Mouse (Mus musculus) small intestine, adult 2 months (tissue): ENCODE measurements at regions not wholly inside any gene's neighbourhood (a gene's known extent, or its start where the extent isn't known, plus 50 kb on each side); places are given as distances from the start of the nearest gene placed in this dataset.

ENCODE experiments used
- H3K27ac ChIP-seq: fragments of 200-500 bp; 2 replicates; pipeline ENCODE4 v1.5.1; 2012; ENCODE audit warnings: low read depth, low read length, control low read depth, inconsistent platforms; ENCODE audit not compliant: insufficient read depth
- H3K27me3 ChIP-seq: fragments of 200-500 bp; 2 replicates; pipeline ENCODE4 v1.6.1; 2012; ENCODE audit warnings: mild to moderate bottlenecking, moderate library complexity, low read length, inconsistent platforms; ENCODE audit not compliant: control insufficient read depth, insufficient read depth
- H3K36me3 ChIP-seq: fragments of 200-500 bp; 2 replicates; pipeline ENCODE4 v1.6.1; 2012; ENCODE audit warnings: mild to moderate bottlenecking, low read length, control low read depth, inconsistent platforms; ENCODE audit not compliant: control insufficient read depth, insufficient read depth
- H3K4me1 ChIP-seq: fragments of 200-500 bp; 2 replicates; pipeline ENCODE4 v1.6.1; 2012; ENCODE audit warnings: low read length, inconsistent platforms, mixed read lengths; ENCODE audit not compliant: control insufficient read depth, insufficient read depth, insufficient read length
- H3K4me3 ChIP-seq: fragments of 200-500 bp; 2 replicates; pipeline ENCODE4 v1.5.1; 2012; ENCODE audit warnings: low read depth, mild to moderate bottlenecking, control low read depth, inconsistent platforms, low read length, moderate library complexity
- CTCF ChIP-seq: fragments of 200-500 bp; IDR thresholded peaks from 2 replicates; pipeline ENCODE4 v1.5.1; 2012; ENCODE audit warnings: low read depth, mild to moderate bottlenecking, control low read depth, inconsistent platforms, low read length, moderate library complexity, mixed read lengths; ENCODE audit not compliant: insufficient replicate concordance, insufficient read length; ENCODE audit errors: extremely low read depth
- POLR2A ChIP-seq: fragments of 200-500 bp; IDR thresholded peaks from 2 replicates; pipeline ENCODE4 v1.6.1; 2012; ENCODE audit warnings: low read depth, mild to moderate bottlenecking, control low read depth, inconsistent platforms, low read length, moderate library complexity
- WGBS: fragments of 180-500 bp; shearing (Covaris S2); methylation state at CpG from one replicate; pipeline ENCODE4 v1.1.7; 2018; 5-methylcytosine and 5-hydroxymethylcytosine counted together

- no peak overlapping the region for H3K27ac ChIP-seq
- TF ChIP-seq CTCF = no peak
- TF ChIP-seq POLR2A = no peak
- no peaks in the 10 kb centered on the region for H3K36me3 ChIP-seq
- WGBS = 82% methylated on average over 10 of the region's 10 CpGs
- H3K4me1 ChIP-seq = no peaks in the 10 kb centered on the region
- H3K4me3 ChIP-seq = no peak overlapping the region
- no peaks in the 10 kb centered on the region for H3K27me3 ChIP-seq
Observed at GRCm38 (mm10) chr5:119598166-119598565, 72.3 kb upstream of the Tbx3 start.

- no peaks in the 10 kb centered on the region for H3K27me3 ChIP-seq
- no peaks in the 10 kb centered on the region for H3K36me3 ChIP-seq
- WGBS = 91% methylated on average over 5 of the region's 5 CpGs
Observed at GRCm38 (mm10) chr5:119601390-119601789, 69.1 kb upstream of the Tbx3 start.

GRCm38 (mm10) chr5:119602001-119602400 lies 68.5 kb upstream of the Tbx3 start:
- Histone ChIP-seq H3K36me3 (no peaks in the 10 kb centered on the region), H3K27ac (no peak overlapping the region), H3K4me3 (no peak overlapping the region), H3K27me3 (no peaks in the 10 kb centered on the region), H3K4me1 (no peaks in the 10 kb centered on the region)
- TF ChIP-seq POLR2A (no peak), CTCF (no peak)
- WGBS = 62% methylated on average over 16 of the region's 16 CpGs

More at GRCm38 (mm10) chr5:119601390-119601789, 69.1 kb upstream of the Tbx3 start:
- Histone ChIP-seq H3K4me3 (no peak overlapping the region), H3K27ac (peak overlapping the region; percentile 16; the same call in 1 of the 2 replicates), H3K4me1 (no peaks in the 10 kb centered on the region)
- TF ChIP-seq POLR2A (no peak), CTCF (no peak)

GRCm38 (mm10) chr5:119605444-119605843 lies 65.0 kb upstream of the Tbx3 start:
- WGBS = 82% methylated on average over 7 of the region's 7 CpGs
- H3K4me3 ChIP-seq = no peak overlapping the region
- no peaks in the 10 kb centered on the region for H3K27me3 ChIP-seq
- no peak overlapping the region for H3K27ac ChIP-seq
- H3K4me1 ChIP-seq = no peaks in the 10 kb centered on the region
- no peak for TF ChIP-seq POLR2A
- TF ChIP-seq CTCF = no peak
- H3K36me3 ChIP-seq = no peaks in the 10 kb centered on the region

- TF ChIP-seq CTCF = no peak
- no peak for TF ChIP-seq POLR2A
- Histone ChIP-seq H3K36me3 (no peaks in the 10 kb centered on the region), H3K4me3 (no peak overlapping the region), H3K27me3 (no peaks in the 10 kb centered on the region), H3K4me1 (peaks cover 5% of the 10 kb centered on the region; the same call in 1 of the 2 replicates), H3K27ac (no peak overlapping the region)
- WGBS = 73% methylated on average over 6 of the region's 6 CpGs
Observed at GRCm38 (mm10) chr5:119613413-119613812, 57.1 kb upstream of the Tbx3 start.

- Histone ChIP-seq H3K36me3 (no peaks in the 10 kb centered on the region), H3K4me3 (no peak overlapping the region), H3K27me3 (no peaks in the 10 kb centered on the region), H3K27ac (no peak overlapping the region), H3K4me1 (peaks cover 5% of the 10 kb centered on the region; the same call in 1 of the 2 replicates)
- 89% methylated on average over 10 of the region's 10 CpGs for WGBS
- TF ChIP-seq CTCF (no peak), POLR2A (no peak)
Observed at GRCm38 (mm10) chr5:119613981-119614770, 56.3 kb upstream of the Tbx3 start.

GRCm38 (mm10) chr5:119615681-119616080 lies 54.8 kb upstream of the Tbx3 start:
- Histone ChIP-seq H3K4me3 (no peak overlapping the region), H3K27ac (no peak overlapping the region), H3K27me3 (no peaks in the 10 kb centered on the region), H3K4me1 (peaks cover 4% of the 10 kb centered on the region; the same call in 1 of the 2 replicates), H3K36me3 (no peaks in the 10 kb centered on the region)
- WGBS = 66% methylated on average over 5 of the region's 5 CpGs
- TF ChIP-seq POLR2A = no peak
- no peak for TF ChIP-seq CTCF
